Mouse (Mus musculus) gastrocnemius, postnatal 4 days (tissue): ENCODE measurements around the gene Tmc6. TPM values are rescaled to one million over a fixed set of nuclear protein-coding genes. Genes with fewer than 3 reads are reported as not detected.

Experiments
- DNase-seq, 2 experiments: peaks; one replicate each; pipeline ENCODE4 v3.0.0; 2021 to 2022; ENCODE audit warnings: low spot score in 2 of 2, mixed read lengths in 2 of 2
- total RNA-seq, 2 experiments: library from RNA; stranded (reverse); gene quantifications; 2 replicates each; pipeline ENCODE4 v1.2.3; 2021

The Tmc6 gene
- total RNA-seq, 2 experiments from 2014 or later, result 17.9 to 25.2 TPM

- no peak for DNase-seq
Observed at GRCm38 (mm10) chr11:117761801-117762200, 20.2 kb downstream of the Tmc6 start.

- no peak for DNase-seq
Observed at GRCm38 (mm10) chr11:117760374-117761119, 21.5 kb downstream of the Tmc6 start.

GRCm38 (mm10) chr11:117759267-117759666, 22.7 kb downstream of the Tmc6 start:
- peak; percentile 12 to 40 for DNase-seq

- DNase-seq, result no peak
Observed at GRCm38 (mm10) chr11:117755891-117756290, 26.1 kb downstream of the Tmc6 start.

- DNase-seq, result no peak
Observed at GRCm38 (mm10) chr11:117751544-117751943, 30.5 kb downstream of the Tmc6 start.

GRCm38 (mm10) chr11:117749414-117749813, 32.6 kb downstream of the Tmc6 start:
- peak in 1 of 2 experiments; percentile 38 for DNase-seq

GRCm38 (mm10) chr11:117748628-117749027, 33.4 kb downstream of the Tmc6 start:
- DNase-seq, result no peak

- DNase-seq, result no peak
Observed at GRCm38 (mm10) chr11:117743454-117744030, 38.5 kb downstream of the Tmc6 start.

GRCm38 (mm10) chr11:117742715-117743114, 39.3 kb downstream of the Tmc6 start:
- DNase-seq, result no peak

GRCm38 (mm10) chr11:117742243-117742642, 39.8 kb downstream of the Tmc6 start:
- no peak for DNase-seq

GRCm38 (mm10) chr11:117741128-117741527, 40.9 kb downstream of the Tmc6 start:
- no peak for DNase-seq

GRCm38 (mm10) chr11:117738123-117738522, 43.9 kb downstream of the Tmc6 start:
- DNase-seq, result no peak

GRCm38 (mm10) chr11:117736037-117736689, 45.8 kb downstream of the Tmc6 start:
- no peak for DNase-seq

GRCm38 (mm10) chr11:117731470-117731869, 50.5 kb downstream of the Tmc6 start:
- DNase-seq, result no peak

- no peak for DNase-seq
Observed at GRCm38 (mm10) chr11:117730490-117730838, 51.5 kb downstream of the Tmc6 start.

- DNase-seq, result no peak
Observed at GRCm38 (mm10) chr11:117729798-117730489, 52.1 kb downstream of the Tmc6 start.

- no peak for DNase-seq
Observed at GRCm38 (mm10) chr11:117729341-117729740, 52.7 kb downstream of the Tmc6 start.

GRCm38 (mm10) chr11:117728841-117729240, 53.2 kb downstream of the Tmc6 start:
- peak in 1 of 2 experiments; percentile 70 for DNase-seq

- DNase-seq, result no peak
Observed at GRCm38 (mm10) chr11:117728245-117728644, 53.8 kb downstream of the Tmc6 start.

GRCm38 (mm10) chr11:117727031-117727430, 55.0 kb downstream of the Tmc6 start:
- DNase-seq, result no peak

GRCm38 (mm10) chr11:117724604-117725301, 57.2 kb downstream of the Tmc6 start:
- DNase-seq, result no peak
